Mouse (Mus musculus) thymus, postnatal 4 days (tissue): Measurements from ENCODE around the gene Olfr51.
"Not testable (repeated sequence)": the region's sequence is repeated elsewhere in the genome, so short reads cannot be mapped to it uniquely, and the experiment has no call there.

Source experiments
- DNase-seq: peaks from one replicate; pipeline ENCODE4 v3.0.0; 2021

Gene Olfr51

GRCm38 (mm10) chr11:51003296-51003695, at the start of gene Olfr51:
TSS of gene Olfr51 (plus strand) at chr11:51003596.
- no peak for DNase-seq

GRCm38 (mm10) chr11:50953665-50954064, 49.7 kb upstream of the Olfr51 start, which contains the start of gene Prop1:
TSS of gene Prop1 (minus strand) at chr11:50953765.
- no peak for DNase-seq

DNA sequence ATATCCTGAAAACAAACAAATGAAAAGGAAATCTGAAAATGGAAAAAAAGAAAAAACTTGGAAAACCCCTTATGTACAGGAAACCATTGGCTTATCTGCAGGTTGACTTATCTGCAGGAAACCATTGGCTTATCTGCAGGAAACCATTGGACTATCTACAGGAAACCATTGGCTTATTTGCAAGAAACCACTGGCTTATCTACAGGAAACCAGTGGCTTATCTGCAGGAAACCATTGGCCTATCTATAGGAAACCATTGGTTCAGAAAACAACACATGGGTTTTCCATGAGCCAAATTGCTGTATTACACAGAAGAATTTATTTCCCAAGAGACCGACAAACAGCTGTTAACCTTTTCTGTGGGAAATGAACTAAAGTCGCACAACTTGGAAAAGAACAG, 38.5 kb upstream of the Olfr51 start:
- no peak for DNase-seq

GRCm38 (mm10) chr11:50966230-50966629, 37.2 kb upstream of the Olfr51 start, which contains the start of gene Olfr1378:
TSS of gene Olfr1378 (plus strand) at chr11:50966530.
- no peak for DNase-seq

- DNase-seq = no peak
Measured at GRCm38 (mm10) chr11:50977216-50977615, 26.2 kb upstream of the Olfr51 start.

GRCm38 (mm10) chr11:50981667-50982066, 21.7 kb upstream of the Olfr51 start, which contains the start of gene Olfr1377:
TSS of gene Olfr1377 (plus strand) at chr11:50981967.
- no peak for DNase-seq

DNA sequence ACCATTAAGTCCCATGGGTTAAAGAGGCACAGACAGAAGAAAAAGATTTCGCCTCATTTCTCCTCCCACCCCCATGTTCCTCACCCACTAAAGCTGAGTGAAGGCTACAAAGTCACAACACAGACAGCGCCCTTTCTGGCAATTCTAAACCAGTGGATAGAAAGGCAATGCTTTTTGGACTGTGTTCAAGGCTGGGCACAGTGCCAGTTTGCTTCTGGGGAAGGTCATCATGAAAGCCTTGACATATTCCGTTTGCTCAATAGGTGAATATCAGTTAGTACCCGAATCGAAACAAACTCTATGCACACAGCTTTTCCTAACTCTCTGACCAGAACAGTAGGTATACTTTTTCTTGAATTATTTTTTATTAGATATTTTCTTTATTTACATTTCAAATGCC, 8.4 kb downstream of the Olfr51 start:
- DNase-seq = no peak

DNA sequence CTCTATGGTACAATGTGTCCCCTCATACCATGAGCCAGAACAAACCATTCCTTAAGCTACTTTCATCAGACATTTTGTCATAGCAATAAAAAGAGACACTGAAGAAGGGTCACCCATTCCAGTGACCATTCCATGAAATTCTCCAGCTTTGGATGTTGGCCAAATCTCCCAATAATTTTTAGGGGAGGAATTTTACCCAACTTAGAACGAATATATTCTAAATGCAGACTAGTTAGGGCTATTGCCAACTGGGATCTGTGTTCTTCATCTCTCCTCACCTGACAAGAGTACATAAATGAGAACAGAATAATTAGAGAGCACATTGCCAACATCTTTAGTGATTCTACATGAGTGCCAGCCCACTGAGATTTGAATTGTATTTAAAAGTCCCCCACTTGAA, 10.5 kb downstream of the Olfr51 start, which contains the start of gene Olfr54:
Olfr54 (plus strand) TSS at position 301 of the 400 bp plus-strand sequence.
- no peak for DNase-seq

DNA sequence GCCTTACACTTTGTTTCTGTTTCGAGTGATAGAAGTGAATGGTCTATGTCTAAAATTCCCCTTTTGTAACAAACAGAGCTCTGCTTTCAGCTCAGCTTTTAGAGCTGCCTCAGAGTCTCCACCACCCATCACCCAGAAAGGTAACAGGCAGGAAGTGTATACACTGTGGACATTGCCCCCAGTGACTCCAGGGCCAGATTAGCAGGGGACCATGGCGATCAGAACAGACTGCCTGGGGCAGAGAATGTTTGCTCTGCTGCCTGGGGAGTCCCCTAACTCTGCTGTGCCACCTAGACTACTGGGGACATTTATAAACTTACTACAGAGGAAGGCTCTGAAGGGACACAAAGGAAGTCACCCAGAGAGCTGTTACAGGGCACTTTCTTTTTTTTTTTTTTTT, 12.9 kb downstream of the Olfr51 start:
- DNase-seq = no peak

GRCm38 (mm10) chr11:51026811-51027210, 23.4 kb downstream of the Olfr51 start:
- DNase-seq = not testable (repeated sequence)

DNA sequence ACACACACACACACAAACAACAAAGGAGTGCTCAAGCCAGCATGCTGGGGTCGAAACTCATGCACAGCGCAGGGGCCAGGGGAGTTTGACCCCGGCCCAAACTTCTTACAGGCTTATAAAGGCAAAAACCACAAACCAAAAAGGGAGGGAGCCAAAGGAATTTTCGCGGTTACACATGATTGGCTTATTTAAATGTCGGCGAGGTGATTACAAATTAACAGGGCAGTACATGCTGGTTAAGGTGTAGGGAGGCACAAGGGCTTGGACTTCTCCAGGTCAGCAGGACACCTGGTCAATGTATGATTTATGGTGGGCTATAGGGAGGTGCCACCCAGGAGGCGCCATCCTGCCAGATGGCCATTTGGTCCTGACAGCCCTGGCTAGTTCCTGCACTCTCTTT, 26.0 kb downstream of the Olfr51 start:
- not testable (repeated sequence) for DNase-seq

DNA sequence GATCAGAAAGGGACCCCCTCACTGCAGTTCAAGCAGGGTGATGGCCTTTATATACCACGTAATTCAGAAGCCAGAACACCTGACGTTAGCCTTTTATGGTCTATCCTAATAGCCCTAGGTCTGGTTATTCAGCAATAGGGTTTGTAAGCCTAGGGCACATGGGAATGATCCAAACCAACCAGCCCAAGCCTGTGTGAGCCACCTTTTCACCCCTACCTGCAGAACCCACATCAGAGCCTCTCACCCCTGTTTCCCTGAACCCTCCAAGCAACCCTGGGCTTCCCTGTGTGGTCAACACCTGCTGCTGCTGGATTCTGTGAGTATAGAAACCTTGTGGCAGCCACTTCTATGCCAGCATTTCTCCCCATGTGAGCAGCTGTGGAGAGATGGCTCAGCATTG, 26.8 kb downstream of the Olfr51 start:
- no peak for DNase-seq

DNA sequence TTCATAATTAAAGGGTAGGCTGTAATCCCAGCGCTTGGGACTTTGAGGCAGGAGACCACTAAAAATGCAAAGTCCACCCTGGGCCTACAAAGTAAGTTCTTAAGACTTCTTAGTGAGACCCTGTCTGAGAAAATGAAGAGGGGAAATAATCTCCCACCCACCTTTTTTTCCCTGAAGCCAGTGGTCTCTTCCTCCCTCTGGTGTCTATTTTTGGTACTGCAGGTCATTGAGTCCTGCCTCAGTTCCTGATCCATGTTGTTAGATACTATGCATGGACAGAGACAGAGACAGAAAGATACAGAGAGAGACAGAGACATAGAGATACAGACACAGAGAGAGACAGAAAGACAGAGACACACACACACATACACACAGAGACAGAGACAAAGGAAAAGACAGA, 29.5 kb downstream of the Olfr51 start:
- DNase-seq = peak; percentile 29

- not testable (repeated sequence) for DNase-seq
Measured at GRCm38 (mm10) chr11:51034141-51034540, 30.7 kb downstream of the Olfr51 start.

DNA sequence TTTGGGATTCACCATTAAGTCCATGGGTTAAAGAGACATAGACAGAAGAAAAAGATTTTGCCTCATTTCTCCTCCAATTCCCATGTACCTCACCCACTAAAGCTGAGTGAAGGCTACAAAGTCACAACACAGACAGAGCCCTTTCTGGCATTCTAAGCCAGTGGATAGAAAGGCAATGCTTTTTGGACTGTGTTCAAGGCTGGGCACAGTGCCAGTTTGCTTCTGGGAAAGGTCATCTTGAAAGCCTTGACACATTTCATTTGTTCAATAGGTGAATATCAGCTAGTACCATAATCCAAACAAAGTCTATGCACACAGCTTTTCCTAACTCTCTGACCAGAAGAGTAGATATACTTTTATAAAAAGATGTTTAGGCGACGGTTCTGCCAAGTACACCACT, 32.6 kb downstream of the Olfr51 start:
- no peak for DNase-seq

DNA sequence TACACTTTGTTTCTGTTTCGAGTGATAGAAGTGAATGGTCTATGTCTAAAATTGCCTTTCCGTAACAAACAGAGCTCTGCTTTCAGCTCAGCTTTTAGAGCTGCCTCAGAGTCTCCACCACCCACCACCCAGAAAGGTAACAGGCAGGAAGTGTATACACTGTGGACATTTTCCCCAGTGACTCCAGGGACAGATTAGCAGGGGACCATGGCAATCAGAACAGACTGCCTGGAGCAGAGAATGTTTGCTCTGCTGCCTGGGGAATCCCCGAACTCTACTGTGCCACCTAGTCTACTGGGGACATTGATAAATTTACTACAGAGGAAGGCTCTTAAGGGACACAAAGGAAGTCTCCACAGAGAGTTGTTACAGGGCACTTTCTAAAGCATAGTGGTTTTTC, 41.4 kb downstream of the Olfr51 start:
- DNase-seq = not testable (repeated sequence)

GRCm38 (mm10) chr11:51047809-51048208, 44.4 kb downstream of the Olfr51 start, which contains the start of gene Olfr1375:
TSS of gene Olfr1375 (plus strand) at chr11:51048109.
- DNase-seq = not testable (repeated sequence)

DNA sequence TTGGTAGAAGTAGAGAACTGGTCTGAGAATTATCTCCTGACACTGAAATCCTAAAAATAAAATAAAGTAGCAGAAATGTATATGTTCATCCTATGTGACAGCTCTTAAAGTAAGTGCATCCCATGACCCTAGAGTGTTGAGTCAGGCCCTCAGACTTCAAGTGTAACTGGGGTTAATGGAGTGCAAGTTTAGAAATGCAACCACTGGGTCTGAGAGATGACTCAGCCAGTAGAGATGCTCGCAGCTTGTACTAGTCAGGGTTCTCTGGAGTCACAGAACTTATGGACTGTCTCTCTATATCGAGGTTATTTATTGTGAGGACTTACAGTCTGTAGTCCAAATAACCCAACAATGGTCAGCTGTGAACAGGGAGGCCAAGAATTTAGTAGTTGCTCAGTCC, 48.3 kb downstream of the Olfr51 start:
- DNase-seq = no peak

DNA sequence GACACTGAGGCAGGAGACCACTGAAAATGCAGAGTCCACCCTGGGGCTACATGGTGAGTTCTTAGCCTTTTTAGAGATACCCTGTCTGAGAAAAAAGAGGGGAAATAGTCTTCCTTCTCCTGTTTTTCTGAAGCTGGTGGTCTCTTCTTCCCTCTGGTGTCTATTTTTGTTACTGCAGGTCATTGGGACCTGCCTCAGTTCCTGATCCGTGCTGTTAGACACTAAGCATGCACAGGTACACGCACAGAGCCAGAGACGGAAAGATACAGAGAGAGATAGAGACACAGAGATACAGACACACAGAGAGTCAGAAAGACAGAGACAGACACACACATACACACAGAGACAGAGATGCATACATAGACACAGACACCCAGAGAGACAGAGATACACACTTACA, 49.8 kb downstream of the Olfr51 start:
- DNase-seq = no peak

DNA sequence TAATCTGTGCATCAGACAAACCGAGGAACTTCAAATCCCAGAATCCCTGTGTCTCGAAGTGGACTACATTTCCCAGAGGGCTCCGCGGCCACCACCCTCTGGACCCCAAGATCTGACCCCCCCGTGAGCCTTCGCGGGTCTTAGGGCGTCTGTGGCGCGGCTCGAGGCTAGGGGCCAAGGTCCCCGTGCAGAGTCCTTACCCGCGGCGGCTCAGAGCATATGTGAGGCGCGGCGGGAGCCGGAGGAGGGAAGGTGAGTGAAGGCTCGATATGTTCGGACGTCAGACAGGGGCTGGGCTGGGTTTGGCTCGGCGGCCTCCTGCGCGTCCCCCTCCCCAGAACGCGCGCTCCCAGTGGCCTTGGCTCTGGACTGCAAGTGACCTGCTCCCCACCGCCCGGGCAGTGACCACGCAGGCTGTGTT, 55.8 kb downstream of the Olfr51 start, which contains the start of gene Zfp354a:
Zfp354a (plus strand) TSS at position 107 of the 421 bp plus-strand sequence.
- peak; percentile 25 for DNase-seq
